Mouse (Mus musculus) thymus, adult 2 months (tissue): ENCODE data around the gene Npm3.

ENCODE experiments used
- CTCF ChIP-seq: fragments of 200-500 bp; IDR thresholded peaks from 2 replicates; pipeline ENCODE4 v1.5.1; 2012; ENCODE audit warnings: mild to moderate bottlenecking, control low read depth, low read length, moderate library complexity, borderline replicate concordance; ENCODE audit not compliant: control insufficient read depth, poor library complexity, insufficient read depth; ENCODE audit errors: extremely low read depth
- POLR2A ChIP-seq: fragments of 200-500 bp; IDR thresholded peaks from 2 replicates; pipeline ENCODE4 v1.6.1; 2012; ENCODE audit warnings: mild to moderate bottlenecking, low read length, control low read depth, moderate library complexity; ENCODE audit not compliant: control insufficient read depth, poor library complexity, insufficient read depth; ENCODE audit errors: extremely low read depth

GRCm38 (mm10) chr19:45788337-45788736 is 38.9 kb upstream of the Npm3 start:
- TF ChIP-seq CTCF (no peak), POLR2A (no peak)
